Mouse (Mus musculus) megakaryocyte, embryonic 14.5 days (primary cell): ENCODE results near the gene Panx1.

Source experiments
- FLI1 ChIP-seq: IDR thresholded peaks from 2 replicates; pipeline ENCODE4 v1.6.1; 2012; ENCODE audit warnings: low read length, inconsistent platforms, mixed read lengths
- GATA1 ChIP-seq: IDR thresholded peaks from 3 replicates; pipeline ENCODE4 v1.6.1; 2012; ENCODE audit warnings: mixed read lengths, low read length, inconsistent platforms, borderline replicate concordance

GRCm38 (mm10) chr9:14954659-14955058 lies 90.6 kb downstream of the Panx1 start:
- TF ChIP-seq GATA1 (no peak), FLI1 (no peak)
